Mouse (Mus musculus) thymus, adult 2 months (tissue): ENCODE measurements around the gene Egfem1. TPM values are rescaled to one million over a fixed set of nuclear protein-coding genes. Genes with fewer than 3 reads are reported as not detected.

Experiments used
- DNase-seq: peaks from one replicate; pipeline ENCODE4 v3.0.0; 2021
- H3K27ac ChIP-seq: fragments of 200-500 bp; 2 replicates; pipeline ENCODE4 v1.5.1; 2012; ENCODE audit warnings: low read length, control low read depth; ENCODE audit not compliant: control insufficient read depth, insufficient read depth
- H3K27me3 ChIP-seq: fragments of 200-500 bp; 2 replicates; pipeline ENCODE4 v1.6.1; 2012; ENCODE audit warnings: mild to moderate bottlenecking, low read length, moderate library complexity, mixed read lengths; ENCODE audit not compliant: control insufficient read depth, insufficient read depth
- H3K36me3 ChIP-seq: fragments of 200-500 bp; 2 replicates; pipeline ENCODE4 v1.6.1; 2012; ENCODE audit warnings: mild to moderate bottlenecking, low read length, moderate library complexity; ENCODE audit not compliant: control insufficient read depth, insufficient read depth
- H3K4me1 ChIP-seq: fragments of 200-500 bp; replicated peaks from 2 replicates; pipeline ENCODE4 v1.6.1; 2012; ENCODE audit warnings: low read length; ENCODE audit not compliant: control insufficient read depth, insufficient read depth
- H3K4me3 ChIP-seq: fragments of 200-500 bp; 2 replicates; pipeline ENCODE4 v1.5.1; 2012; ENCODE audit warnings: mild to moderate bottlenecking, low read length, control low read depth, moderate library complexity; ENCODE audit not compliant: control insufficient read depth, insufficient read depth
- CTCF ChIP-seq: fragments of 200-500 bp; IDR thresholded peaks from 2 replicates; pipeline ENCODE4 v1.5.1; 2012; ENCODE audit warnings: mild to moderate bottlenecking, control low read depth, low read length, moderate library complexity, borderline replicate concordance; ENCODE audit not compliant: control insufficient read depth, poor library complexity, insufficient read depth; ENCODE audit errors: extremely low read depth
- POLR2A ChIP-seq: fragments of 200-500 bp; IDR thresholded peaks from 2 replicates; pipeline ENCODE4 v1.6.1; 2012; ENCODE audit warnings: mild to moderate bottlenecking, low read length, control low read depth, moderate library complexity; ENCODE audit not compliant: control insufficient read depth, poor library complexity, insufficient read depth; ENCODE audit errors: extremely low read depth
- WGBS: fragments of 180-500 bp; shearing (Covaris S2); methylation state at CpG from one replicate; pipeline ENCODE4 v1.1.7; 2018; 5-methylcytosine and 5-hydroxymethylcytosine counted together
- polyA plus RNA-seq: library from polyadenylated mRNA; depleted of rRNA; stranded (reverse); fragments of >200 nt; gene quantifications from 2 replicates; pipeline ENCODE4 v1.2.3, GENCODE M21; 2012

Gene Egfem1
- polyA plus RNA-seq, 1 experiment, result not detected

DNA sequence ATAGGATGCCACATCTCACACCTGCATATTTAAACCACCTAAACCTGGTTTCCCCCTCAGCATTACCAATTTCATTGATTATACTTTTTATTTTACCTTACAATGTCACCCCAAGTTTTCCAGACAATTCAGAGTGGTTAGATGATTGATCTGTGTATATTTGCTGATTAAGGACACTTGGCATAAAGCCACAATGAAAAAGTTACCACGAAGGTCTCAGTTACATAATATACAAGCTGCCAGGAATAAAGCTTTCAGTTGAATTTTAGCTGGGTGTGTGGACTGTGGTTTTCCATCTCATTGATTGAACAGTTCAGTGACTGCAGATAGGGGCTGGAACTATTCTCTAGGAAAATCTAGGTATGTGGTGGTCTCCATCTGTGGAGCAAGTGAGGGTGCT lies 40.7 kb downstream of the Egfem1 start:
- DNase-seq, result no peak
- H3K36me3 ChIP-seq, result no peaks in the 10 kb centered on the region
- H3K4me3 ChIP-seq, result no peak overlapping the region
- WGBS, result 15% methylated on average over 1 of the region's 1 CpGs
- no peak overlapping the region for H3K27ac ChIP-seq
- H3K27me3 ChIP-seq, result no peaks in the 10 kb centered on the region
- H3K4me1 ChIP-seq, result no peaks in the 10 kb centered on the region
- TF ChIP-seq CTCF (no peak), POLR2A (no peak)

DNA sequence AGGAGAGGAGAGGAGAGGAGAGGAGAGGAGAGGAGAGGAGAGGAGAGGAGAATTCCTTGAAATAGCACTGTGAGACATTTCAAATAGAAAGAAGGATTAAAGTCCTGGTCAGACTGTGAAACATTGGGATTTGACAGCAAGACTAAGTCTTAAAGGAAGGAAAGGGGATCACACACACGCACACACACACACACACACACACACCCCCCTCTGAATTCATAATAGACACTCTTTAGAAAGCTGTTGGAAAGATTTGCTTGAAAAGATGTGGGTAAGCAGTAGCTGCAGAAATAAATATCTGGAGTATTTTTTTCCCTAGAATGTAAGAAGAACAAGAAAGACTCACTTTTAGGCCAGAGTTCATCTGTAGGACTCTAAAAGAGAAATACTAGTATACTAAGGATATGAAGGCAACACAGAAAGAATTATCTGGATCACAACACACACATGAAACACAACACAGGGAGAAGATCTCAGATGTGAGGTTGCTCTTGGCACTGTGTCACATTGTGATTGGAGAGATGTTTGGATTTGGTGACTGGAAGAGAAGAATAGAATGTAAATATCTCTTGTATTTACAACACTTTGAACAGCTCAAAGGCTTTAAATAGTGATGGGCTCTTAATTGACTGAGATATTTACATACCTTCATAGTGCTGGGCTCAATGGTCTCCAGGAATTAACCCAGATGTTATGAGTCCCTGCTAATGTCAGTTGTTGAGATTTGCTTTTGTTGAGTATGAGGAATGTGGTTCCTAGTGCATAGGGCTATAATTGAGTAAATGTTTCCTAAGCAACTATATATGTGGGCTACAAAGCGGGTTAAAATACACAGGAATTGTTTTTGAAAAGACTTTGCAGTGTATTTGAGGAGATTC lies 50.5 kb downstream of the Egfem1 start:
- Histone ChIP-seq H3K36me3 (no peaks in the 10 kb centered on the region), H3K27me3 (no peaks in the 10 kb centered on the region), H3K27ac (no peak overlapping the region), H3K4me1 (no peaks in the 10 kb centered on the region), H3K4me3 (no peak overlapping the region)
- WGBS, result 73% methylated on average over 2 of the region's 2 CpGs
- TF ChIP-seq CTCF (no peak), POLR2A (no peak)
- DNase-seq, result no peak

DNA sequence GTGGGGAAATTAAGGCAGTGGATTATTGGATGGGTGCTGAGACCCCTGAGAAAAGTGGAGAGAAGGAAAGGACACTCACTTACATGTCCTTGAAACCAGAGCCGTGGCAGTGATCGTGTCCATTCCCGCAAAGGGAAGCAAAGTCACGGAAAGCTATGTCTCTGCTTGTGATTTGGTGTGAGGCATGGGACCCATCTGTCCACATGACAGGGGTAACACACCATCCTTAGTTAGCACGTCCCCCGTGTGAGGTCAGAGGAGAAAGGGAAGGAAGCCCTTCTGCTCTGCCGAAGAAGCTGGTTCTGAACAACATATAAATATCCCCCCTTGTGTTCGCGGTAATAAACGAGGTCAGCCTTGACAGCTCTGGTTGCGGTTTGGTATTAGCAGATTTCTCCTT lies 52.7 kb downstream of the Egfem1 start:
- H3K27ac ChIP-seq, result no peak overlapping the region
- 55% methylated on average over 11 of the region's 11 CpGs for WGBS
- H3K36me3 ChIP-seq, result no peaks in the 10 kb centered on the region

DNA sequence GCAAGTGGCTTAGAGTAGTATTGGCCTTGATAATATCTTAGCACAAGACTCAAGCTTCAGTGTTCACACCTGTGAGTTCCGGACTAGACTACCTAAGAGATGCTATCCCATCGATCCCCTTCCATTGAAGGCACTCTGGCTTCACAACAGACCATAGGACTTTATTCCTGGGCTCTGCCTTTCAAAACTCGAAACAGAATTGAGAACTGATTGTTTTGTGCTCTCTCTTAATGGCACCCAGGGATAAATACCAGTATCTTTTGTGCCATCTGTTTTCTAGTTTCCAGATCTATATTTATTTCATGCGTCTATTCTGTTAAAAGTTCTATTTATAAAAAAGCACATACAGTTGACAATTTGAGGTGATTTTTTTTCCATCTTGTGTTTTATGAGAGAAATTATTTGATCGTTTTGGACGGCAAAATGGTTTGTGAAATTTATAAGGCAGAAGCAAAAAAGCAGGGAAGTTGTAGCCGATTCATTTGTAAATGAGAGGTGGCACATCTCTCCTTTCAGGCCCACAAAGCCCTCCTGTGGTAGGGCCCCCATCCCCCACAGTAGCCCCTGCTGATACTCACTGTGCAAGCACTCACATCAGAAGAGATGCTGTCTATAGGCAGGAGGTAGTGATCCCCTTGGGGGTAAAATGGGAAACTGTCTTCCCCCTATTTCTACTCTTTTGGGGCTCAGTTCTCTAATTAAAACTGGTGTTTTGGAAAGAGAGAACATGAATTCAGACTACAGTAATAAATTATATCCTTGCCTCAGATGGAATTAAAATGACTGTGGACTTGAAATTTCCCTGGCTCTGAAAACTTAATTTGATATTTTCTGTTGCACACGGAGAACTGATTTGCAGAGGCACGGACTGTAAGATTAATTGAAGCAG lies 53.6 kb downstream of the Egfem1 start:
- 62% methylated on average over 9 of the region's 9 CpGs for WGBS
- H3K27ac ChIP-seq, result no peak overlapping the region
- no peak for DNase-seq
- no peak overlapping the region for H3K4me3 ChIP-seq
- H3K4me1 ChIP-seq, result no peaks in the 10 kb centered on the region
- no peaks in the 10 kb centered on the region for H3K27me3 ChIP-seq
- no peak for TF ChIP-seq POLR2A
- no peak for TF ChIP-seq CTCF
- H3K36me3 ChIP-seq, result no peaks in the 10 kb centered on the region

More for the DNA sequence above, 52.7 kb downstream of the Egfem1 start:
- H3K4me3 ChIP-seq, result no peak overlapping the region
- H3K4me1 ChIP-seq, result no peaks in the 10 kb centered on the region
- H3K27me3 ChIP-seq, result no peaks in the 10 kb centered on the region
- no peak for DNase-seq
- TF ChIP-seq POLR2A, result no peak
- no peak for TF ChIP-seq CTCF

DNA sequence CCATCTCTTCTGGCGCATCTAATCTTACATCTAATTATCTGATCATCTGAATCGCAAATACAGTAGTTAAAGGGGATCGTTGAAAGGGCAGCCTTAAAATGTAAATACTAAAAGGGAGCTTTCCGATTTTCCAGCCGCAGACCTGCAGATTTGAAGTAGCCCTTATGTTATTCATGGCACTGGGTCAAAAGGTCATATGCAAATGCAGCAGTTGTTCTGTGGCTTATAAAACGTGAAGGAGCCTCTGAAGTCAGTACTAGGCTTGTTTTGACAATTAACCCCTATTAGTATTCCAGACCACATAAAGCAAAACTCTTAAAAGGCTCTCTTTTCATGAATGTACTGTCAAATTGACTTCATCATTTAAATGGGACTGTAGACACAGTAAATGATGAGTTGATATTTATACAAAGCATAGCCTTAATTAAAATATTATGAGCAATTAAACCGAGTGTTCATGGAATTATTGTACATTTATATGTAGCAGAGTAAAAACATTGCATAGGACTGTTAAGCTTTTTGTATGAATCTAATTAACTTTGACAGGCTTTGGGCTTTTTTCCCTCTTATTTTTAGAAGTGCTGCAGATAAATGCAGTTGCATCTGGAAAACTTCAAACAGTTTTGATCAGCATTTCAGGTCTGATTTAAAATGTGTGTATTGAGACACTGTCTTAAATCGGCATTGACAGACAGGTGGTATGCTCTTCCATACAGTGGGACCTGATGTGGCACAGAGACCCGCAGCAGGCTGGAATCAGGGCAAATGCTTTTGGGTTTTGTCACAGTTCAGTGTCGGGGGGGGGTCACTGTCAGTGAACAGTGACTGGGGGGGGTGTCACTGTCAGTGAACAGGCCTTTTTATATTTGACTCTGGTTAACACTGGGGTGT lies 54.5 kb downstream of the Egfem1 start:
- WGBS, result 66% methylated on average over 10 of the region's 10 CpGs
- no peak for DNase-seq
- Histone ChIP-seq H3K4me3 (no peak overlapping the region), H3K27ac (no peak overlapping the region), H3K36me3 (no peaks in the 10 kb centered on the region), H3K4me1 (no peaks in the 10 kb centered on the region), H3K27me3 (no peaks in the 10 kb centered on the region)
- TF ChIP-seq POLR2A, result no peak
- TF ChIP-seq CTCF, result no peak
